Mouse (Mus musculus) lung, adult 18-20 months (tissue): ENCODE measurements around the gene Ppp3r1.

Experiments
- DNase-seq, 2 experiments: peaks; one replicate each; pipeline ENCODE4 v3.0.0; 2022; ENCODE audit warnings: mixed read lengths in 2 of 2

Gene Ppp3r1

DNA sequence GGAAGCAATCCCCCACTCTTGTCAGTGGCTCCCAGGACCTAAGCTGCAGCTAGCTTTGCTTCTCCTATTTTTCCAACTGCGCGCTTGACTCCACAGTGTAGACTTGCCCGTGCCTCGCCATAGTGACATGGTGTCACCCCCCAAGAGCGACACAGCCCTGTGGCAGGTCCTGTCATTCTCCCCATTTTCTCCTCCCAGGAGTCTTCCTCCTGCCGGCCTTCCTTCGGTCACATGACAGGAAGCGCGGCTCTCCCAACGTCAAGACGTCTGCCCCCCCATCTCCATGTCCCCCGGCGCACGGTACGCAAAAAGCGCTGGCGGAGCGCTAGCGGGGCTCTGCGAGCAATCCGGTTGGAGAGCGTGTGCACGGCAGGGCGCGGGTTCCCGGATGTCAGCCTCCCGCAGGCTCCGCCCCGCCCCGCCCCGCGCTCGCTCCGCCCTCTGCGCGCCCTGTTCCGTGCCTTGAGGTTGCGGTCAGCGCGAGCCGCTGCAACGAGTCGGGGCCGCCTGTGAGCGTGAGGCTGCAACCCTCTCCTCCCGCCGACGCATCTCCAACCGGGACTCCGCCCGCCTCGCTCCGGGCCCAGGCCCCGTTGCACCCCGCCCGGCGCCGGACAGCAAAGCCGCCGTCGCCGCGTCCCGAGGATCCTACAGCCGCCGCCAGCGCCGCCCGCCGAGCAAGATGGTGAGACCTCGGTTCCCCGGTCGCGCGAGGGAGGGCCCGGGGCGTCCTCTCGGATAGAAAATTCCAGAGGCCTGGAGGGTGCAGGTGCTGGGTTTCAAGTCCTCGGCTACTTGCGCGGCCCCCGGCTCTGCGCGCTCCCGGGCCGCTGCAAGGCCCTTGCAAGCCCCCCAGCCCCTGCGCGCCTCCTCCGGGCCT lies at the start of gene Ppp3r1:
TSS of gene Ppp3r1 (plus strand) at position 406 of the 880 bp plus-strand sequence.
- DNase-seq: peak; percentile 97

DNA sequence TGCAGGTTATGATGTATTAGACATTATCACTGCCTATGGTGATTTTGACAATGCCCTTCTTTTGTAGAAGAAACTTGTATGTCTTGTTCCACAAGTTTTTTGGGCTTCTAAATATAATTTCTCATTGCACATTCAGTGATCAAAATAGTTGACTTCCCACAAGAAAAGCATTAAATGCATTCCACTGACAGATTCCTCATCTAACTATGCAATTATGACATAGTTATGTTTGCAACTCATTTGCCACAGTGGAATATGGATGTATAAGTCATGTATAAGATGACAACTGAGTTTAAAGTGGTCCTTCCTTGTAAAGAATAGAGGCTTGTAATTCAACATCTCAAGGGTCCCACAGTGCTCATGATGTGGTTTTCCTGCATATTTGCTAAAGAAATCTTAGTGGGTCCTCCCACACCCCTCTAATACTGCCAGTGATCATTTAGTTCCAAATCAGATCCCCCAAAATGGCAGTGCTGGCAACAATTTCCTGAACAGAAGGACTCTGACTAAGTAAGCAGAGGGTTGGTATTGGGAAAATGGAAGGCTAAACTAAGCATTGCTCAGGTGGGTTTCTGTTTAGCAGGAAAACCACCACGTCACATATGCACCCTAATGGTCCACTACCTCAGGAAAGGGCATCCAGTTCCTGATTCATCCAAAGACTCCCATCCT lies 46.5 kb upstream of the Ppp3r1 start:
- no peak for DNase-seq

DNA sequence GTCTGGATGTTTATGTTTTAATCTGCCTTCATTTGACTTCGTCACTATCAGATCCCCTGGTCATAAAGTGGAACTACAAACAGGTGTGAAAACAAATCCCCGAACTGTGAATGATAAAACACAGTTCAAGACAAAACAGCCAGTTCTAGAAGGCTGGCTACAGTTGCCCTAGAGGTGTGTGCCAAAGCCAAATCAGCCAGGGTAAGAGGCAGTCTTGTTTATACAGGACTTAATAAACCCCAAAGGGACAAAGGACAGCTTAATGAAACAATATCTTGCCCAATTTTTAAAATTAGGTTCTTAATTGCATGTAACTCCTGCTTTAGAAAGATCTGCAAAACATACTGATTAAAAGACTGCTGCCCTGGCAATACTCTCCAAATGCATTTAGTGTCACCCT lies 32.6 kb upstream of the Ppp3r1 start:
- DNase-seq: no peak

DNA sequence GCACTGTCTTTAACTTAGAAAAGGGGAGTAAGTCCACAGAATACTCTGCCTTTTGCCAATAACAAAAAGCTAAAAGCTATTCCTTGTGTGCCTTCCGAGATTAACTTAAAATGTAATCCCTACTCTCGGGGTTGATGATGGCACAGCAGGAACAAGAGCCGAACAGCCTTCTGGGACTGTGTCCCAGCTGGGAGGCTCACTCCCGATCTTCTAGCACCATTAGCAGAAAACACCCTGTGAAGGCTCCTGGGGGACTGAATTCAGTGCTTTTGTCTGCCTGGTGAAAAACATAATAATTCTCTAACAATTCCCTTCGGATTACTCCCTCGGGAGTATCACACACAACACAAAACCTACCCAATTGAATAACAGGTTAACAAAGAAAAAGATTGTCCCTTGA lies 23.4 kb upstream of the Ppp3r1 start:
- DNase-seq: no peak

DNA sequence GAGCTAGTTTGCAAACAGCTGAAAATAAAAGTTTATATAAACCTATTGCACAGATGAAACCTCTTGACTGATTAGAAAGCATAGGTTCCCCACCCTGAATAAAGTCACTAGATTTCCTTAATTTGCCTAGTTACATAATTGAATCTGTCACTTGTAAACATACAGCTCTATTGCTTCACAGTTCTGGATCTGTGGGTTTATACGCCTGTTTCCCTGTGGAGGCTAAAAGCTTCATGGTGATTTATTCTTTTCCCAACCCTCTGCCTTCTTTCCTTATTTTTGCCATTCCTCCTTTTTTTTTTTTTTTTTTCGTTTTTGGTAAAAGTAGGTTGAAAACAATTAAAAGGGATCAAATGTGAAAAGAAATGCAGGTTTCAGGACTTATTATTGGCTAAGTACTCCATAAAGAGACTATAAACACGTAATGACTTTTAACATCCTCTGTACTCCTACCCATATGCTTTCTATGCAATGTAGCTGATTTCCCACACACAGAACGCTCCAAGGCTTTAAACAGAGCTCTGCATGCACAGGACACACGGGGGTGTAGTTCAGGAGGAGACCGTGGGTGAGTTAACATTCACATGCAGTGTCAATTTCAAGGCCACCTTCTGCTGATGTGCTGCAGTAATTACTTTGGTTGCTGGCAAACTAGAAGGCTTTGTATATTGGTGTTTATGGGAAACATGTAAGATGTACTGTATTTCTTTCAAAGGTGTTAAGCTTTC lies 20.6 kb upstream of the Ppp3r1 start:
- no peak for DNase-seq

DNA sequence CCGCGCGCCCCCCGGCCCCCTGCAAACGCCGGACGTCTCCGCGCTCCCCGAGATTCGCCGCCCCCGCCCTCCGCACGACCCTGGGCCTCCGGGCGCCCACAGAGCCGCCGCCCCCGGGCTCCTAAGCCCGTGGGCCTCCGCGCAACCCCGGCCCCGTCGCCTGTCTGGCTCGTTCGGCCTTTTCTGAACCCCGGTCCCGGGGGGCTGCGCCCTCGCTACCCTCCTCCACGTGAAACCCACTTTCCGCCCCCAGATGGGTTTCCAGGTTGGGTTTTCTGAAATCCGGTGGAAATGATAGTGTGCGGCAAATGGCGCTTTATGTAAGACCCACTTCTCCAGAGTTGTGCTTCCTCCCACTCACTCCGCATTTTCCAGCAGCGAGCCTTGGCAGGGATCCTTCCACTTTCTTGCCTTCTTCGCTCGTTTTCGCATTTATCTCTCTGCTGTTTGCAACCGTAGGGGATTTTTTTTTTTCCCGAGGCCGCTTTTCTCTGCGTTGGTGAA lies 727 bp downstream of the Ppp3r1 start:
- peak; percentile 24 to 38 for DNase-seq

DNA sequence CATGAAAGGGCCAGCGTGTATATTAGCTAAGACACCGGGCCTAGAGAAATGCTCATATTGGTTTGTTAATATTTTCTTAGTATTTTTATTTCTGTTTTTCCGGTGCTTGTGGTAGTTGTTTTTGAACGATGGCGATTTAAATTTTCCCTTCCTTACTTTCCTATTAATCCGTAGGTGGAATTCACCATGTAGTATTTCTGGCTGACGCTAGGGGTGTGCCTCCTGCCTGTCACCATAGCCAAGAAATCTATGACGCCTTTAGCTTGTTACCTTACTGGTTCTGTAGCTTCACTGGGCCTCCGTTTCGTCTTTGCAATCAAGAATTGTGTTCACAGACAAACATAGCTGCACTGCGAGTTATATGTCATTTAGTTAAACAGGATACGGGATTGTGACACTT lies 1.2 kb downstream of the Ppp3r1 start:
- DNase-seq: peak; percentile 61 to 76

DNA sequence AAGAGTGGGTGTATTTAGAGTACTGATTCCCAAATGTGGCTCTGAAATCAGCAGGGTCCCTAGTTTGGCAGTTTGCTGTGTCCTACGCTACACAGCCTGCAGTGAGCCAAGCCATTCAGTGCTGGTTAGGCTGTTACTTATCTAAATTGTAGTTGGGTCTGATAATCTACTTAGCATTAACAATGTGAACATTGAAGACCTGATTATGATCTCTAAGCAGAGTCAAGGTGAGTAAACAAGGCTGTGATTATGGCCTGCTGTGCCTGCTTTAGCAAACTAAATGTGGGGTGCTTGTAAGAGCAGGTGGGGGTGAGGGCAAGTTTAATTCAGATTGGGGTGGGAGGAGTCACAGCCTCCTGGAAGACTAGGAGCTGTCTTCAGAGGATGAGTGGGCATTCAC lies 4.9 kb downstream of the Ppp3r1 start:
- no peak for DNase-seq

DNA sequence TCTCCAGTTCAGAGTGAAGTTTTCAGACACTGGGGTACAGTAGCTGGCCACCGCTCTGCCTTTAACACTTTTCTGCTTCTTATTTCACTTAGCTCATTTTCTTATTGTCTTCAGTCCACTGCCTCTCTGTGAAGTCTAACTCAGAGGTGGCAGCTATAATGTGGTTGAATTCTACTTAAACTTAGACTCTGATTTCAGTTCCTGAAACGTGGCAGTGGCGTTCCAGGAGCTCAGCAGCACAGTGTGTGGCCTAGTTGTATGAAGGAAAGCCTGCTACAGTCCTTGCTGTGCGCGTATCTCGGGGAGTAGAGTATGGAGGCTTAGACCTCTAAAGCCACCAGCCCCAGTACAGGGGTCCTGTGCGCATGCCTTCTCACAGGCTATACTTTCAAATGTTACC lies 7.6 kb downstream of the Ppp3r1 start:
- DNase-seq: no peak

DNA sequence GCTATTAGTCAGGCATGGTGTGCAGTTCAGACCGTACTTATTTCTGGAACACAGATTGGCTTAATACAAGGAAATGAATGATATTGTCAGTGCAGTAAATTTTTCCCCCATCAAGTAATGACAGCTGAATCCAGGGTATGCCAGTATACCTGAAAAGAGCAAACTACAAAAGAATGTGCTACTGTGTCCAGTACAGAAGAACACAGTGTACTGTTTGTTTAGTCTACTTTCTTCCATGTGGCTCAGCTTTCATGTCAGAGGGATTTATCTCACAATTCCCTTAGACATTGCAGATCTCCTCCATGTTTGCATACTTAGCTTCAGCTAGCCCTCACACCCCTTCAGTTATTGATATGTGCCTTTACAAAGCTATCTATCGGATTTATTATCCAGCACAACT lies 10.2 kb downstream of the Ppp3r1 start:
- no peak for DNase-seq

DNA sequence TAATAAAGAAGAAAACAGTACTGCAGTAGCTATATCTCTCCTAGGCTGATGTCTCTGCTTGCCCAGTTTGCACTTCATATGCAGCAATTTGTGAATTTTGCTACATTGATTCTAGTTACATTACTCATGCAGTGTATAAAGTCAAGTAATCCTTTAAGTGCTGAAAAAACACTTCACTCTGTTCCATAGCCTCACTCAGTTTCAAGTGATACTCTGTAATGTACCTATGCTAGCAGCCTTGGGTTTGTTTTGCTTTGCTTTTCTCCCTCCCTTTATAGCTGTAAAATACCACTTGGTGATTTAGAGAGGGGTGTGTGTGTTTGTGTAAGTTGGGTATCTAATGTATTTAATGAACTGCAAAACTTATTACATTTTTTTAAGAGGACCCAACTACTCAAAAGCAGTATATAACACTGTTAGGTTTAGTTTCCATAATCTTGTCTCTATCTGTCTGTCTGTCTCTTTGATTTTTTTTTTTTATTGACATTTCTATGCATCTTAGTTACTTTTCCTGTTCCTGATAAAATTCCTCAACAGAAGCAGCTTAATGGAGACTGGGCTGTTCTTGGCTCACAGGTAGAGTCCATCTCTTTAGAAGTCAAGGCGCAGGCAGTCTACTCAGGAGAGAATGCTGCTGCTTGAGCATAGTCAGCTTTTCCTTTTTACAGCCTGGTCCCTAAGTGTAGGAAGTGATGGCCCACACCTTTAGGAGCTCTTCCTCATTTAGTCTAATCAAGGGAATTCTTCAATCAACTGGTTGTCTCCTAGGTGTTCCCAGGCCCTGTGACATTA lies 12.1 kb downstream of the Ppp3r1 start:
- DNase-seq: no peak

DNA sequence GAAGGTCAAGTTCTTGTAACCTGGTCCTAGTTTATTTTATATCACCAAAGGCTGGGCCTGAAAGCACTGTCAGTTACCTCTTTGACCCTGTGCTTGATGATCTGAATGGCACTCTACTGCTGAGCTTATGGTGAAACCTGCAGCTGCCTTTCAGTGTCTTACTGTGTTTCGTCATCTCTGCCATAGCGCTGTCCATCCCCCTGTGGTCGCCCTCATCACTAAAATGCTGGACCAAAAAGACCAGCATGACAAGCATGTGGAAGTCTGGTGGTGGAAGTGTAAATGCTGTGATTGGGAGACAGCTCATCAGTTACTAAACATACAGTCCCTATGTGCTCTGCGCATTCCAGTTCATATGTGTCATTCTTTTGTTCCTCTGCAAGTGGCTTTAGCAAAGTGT lies 13.2 kb downstream of the Ppp3r1 start:
- DNase-seq: no peak

DNA sequence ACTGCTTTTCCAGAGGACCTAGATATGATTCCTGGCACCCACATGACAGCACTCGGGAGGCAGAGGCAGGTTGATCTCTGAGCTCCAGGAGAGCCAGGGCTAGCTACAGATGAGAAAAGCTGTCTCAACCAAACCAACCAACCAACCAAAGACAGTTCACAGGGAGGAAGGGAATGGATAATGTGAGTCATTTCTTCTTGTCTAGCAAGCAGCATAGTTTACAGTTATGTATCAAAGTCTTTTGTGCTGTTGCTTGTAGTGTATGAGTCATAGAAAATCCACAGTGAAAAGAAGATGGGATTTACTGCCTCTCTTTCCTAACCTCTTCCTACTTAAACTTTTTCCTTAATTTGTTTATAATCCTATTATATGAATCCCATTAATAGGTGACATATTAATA lies 17.6 kb downstream of the Ppp3r1 start:
- no peak for DNase-seq

DNA sequence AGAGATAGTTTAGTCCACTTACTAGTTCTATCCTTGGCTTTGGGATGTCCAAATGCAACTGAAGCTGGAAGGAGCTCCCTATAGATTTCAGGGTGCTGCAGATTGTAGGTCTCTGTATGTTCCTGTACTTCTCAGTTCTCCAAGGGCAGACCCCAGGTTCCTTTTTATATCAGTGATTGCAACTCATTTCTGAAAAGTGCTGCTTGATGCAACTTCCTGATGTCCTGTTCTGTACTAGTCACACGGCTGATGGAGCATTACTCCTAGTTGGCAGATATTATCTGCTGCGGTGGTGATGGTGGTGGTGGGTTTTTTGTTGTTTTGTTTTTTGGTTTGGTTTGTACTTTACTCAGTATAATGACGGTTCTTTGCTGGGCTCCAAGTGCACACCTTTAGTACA lies 21.7 kb downstream of the Ppp3r1 start:
- no peak for DNase-seq

DNA sequence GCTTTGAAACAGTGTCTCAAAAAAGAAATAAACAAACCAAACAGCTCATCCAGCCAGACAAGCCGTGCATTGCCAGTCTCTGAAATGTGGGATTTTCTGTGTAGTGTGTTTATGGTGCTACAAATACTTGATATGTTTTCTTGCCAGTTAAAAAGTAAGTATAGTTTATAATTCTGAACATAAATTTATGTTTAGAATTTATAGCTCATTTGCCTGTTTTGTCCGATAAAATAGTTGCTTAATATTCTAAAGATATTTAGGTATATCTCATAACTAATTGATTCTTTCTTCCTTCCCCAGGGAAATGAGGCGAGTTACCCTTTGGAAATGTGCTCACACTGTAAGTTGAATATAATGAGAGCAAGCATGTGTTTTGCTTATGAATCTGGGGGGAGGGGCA lies 22.7 kb downstream of the Ppp3r1 start, which contains the start of gene Wdr92:
TSS of gene Wdr92 (plus strand) at position 301 of the 400 bp plus-strand sequence.
- no peak for DNase-seq

DNA sequence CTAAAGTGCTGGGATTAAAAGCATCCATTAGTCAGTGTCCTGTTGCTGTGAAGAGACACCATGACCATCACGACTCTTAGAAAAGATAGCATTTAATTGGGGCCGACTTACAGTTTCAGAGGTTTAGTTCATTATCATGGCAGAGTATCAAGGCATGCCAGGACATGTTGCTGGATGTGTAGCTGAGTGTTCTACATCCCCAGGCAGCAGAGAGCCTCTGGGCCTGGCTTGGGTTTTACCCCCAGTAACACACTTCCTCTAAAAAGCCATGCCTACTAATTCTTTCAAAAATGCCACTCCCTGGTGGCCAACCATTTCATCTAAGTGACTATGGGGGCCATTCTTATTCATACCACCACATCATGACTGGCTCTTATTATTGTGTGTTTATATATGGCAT lies 24.1 kb downstream of the Ppp3r1 start:
- DNase-seq: no peak

DNA sequence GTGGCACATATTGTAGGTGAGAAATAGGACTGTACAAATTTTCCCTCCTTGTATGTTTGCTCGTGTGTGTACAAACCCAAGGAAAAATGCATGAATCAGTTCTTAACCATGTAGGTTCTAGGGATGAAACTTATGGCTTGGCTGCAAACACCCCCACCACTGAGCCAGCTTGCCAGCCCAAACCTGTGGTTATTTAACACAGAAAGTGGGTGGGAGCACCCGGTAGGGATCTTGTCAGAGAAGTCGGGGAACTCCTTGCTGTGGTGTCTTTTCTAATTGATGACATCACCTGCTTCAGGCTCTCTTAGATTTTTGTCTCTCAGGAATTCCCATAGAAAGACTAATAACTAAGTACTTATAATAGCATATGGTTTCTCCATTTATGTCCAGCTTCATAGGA lies 28.6 kb downstream of the Ppp3r1 start:
- DNase-seq: no peak

DNA sequence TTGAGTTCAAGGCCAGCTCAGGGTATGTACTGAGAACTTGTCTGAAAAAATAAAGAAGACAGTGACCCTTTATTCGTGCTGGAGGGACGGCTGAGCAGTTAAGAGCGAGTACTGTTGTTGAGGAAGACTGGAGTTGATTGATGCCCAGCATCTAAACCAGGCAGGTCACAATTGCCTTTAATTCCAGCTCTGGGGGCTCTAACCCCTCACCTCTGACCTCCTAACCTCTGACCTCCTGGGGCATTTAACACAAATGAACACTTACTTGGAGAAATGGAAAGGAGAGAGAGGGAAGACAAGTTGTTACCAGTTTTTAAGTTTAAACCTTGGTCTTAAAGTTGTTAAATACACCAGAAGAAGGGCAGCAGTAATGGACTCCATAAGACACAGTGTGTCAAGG lies 29.7 kb downstream of the Ppp3r1 start:
- no peak for DNase-seq

DNA sequence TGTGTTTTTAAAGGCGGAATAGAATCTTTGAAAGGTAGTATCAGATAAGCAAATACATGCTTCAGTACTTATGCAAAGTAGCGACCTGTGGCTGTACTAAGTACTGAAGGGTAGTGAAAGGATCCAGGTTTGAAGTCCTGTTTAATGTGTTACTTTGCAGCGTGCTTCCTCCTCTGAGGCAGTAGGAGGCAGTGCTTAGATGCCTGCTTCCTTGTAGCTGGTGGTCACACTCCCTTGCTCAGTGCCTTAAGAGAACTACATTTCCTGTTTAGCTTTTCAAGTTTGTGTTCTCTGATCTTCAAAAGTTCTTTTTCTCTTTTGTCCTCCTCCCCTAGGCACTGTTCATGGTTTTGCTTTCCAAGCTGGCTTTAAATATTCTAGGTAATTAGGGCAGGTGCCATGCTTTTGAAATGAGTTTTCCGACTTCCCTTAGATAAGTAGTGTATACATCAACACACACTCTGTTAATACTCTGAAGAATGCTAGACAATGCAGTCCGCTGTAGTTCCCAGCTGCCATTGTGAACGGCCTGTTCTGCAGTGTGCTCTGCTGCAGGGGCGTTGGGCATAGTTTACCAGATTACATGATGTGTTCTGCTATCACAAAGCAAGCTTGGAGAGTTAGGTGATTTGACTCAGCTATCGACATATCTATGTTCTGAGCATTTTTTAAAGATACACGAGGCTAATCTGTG lies 33.2 kb downstream of the Ppp3r1 start:
- DNase-seq: no peak

DNA sequence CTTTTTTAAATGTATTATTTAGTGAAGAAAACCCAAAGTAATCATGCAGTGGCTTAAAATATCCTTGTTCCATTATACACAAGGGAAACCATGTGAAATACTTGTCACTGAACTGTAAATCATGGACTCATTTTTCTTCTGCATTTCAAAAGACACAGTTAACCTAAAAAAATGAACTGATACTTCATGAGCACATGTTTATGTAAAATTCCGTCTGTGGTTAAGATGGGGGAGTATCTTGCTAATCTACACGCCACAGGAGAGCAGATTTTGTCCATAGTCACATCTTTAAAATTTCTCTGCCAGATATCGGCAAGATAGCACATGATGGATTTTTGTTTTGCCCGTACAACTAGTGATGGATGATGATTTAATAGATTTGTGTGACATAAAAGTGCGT lies 40.1 kb downstream of the Ppp3r1 start:
- DNase-seq: no peak

DNA sequence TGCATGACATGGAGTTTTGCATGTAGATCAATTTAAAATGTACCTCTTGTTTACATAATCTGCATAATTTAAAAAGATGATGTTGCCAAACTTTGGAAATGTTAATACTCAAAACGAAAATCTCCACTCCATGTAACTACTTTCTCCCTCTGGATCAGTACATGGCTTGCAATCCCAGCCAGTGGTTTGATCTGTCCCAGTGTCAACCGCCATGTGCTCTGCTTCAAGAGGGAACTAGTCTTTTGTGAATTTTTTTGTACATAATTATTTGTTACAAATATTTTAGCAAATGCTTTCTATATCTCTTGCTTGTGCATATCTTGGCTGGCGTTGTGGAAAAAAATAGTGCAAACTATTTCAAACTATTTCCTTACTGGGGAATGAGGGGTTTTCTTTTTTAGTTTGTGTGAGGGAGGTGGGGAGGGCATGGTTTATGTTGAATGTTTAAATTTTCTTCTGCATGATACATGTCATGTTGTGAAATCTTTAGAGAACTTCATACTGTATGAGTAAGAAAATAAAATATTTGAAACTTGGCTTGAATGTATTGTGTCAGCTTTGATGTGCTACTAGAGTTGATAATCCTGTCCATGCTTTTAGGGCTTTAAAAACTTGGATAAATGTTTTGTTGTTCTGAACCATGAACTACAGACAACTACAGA lies 40.9 kb downstream of the Ppp3r1 start:
- no peak for DNase-seq
